Mouse (Mus musculus) forebrain, embryonic 15.5 days (tissue): ENCODE data around the gene Pinlyp. TPM values are rescaled to one million over a fixed set of nuclear protein-coding genes. Genes with fewer than 3 reads are reported as not detected.
A peak's percentile ranks its signal among the peaks of the same experiment; 100 is the strongest.

Experiments
- ATAC-seq: fragments of 200-750 bp; cut with Nextera tagmentation; replicated peaks from 2 replicates; pipeline ENCODE4 v1.8.0; 2017; ENCODE audit warnings: mild to moderate bottlenecking, moderate TSS enrichment, moderate library complexity
- H3K27ac ChIP-seq: fragments of 300-500 bp; sonication (generic); replicated peaks from 2 replicates; pipeline ENCODE4 v1.5.1; 2015; ENCODE audit warnings: mild to moderate bottlenecking, inconsistent platforms
- H3K27me3 ChIP-seq: fragments of 300-500 bp; sonication (generic); 2 replicates; pipeline ENCODE4 v1.6.1; 2015; ENCODE audit warnings: inconsistent platforms
- H3K36me3 ChIP-seq: fragments of 300-500 bp; sonication (generic); 2 replicates; pipeline ENCODE4 v1.6.1; 2015; ENCODE audit warnings: mild to moderate bottlenecking, inconsistent platforms
- H3K4me1 ChIP-seq: fragments of 300-500 bp; sonication (generic); 2 replicates; pipeline ENCODE4 v1.6.1; 2015; ENCODE audit warnings: inconsistent platforms
- H3K4me2 ChIP-seq: fragments of 300-500 bp; sonication (generic); replicated peaks from 2 replicates; pipeline ENCODE4 v1.6.1; 2015; ENCODE audit warnings: mild to moderate bottlenecking, inconsistent platforms
- H3K4me3 ChIP-seq: fragments of 300-500 bp; sonication (generic); 2 replicates; pipeline ENCODE4 v1.5.1; 2015; ENCODE audit warnings: mild to moderate bottlenecking, inconsistent platforms
- H3K9ac ChIP-seq: fragments of 300-500 bp; sonication (generic); replicated peaks from 2 replicates; pipeline ENCODE4 v1.6.1; 2015; ENCODE audit warnings: mild to moderate bottlenecking, inconsistent platforms
- H3K9me3 ChIP-seq: fragments of 300-500 bp; sonication (generic); 2 replicates; pipeline ENCODE4 v1.6.1; 2016; ENCODE audit warnings: inconsistent platforms
- WGBS: fragments of 180-500 bp; shearing (Covaris S2); methylation state at CpG from one replicate; pipeline ENCODE4 v1.1.7; 2015; ENCODE audit warnings: mixed read lengths; 5-methylcytosine and 5-hydroxymethylcytosine counted together
- polyA plus RNA-seq: library from polyadenylated mRNA; unstranded; fragments of >200 nt; fragmentation: Nextera tagmentation; extraction: Ambion mirVana; gene quantifications from 2 replicates; pipeline ENCODE4 v1.2.1, GENCODE M21; 2015

The Pinlyp gene
- polyA plus RNA-seq, 1 experiment from 2014 or later = not detected

DNA sequence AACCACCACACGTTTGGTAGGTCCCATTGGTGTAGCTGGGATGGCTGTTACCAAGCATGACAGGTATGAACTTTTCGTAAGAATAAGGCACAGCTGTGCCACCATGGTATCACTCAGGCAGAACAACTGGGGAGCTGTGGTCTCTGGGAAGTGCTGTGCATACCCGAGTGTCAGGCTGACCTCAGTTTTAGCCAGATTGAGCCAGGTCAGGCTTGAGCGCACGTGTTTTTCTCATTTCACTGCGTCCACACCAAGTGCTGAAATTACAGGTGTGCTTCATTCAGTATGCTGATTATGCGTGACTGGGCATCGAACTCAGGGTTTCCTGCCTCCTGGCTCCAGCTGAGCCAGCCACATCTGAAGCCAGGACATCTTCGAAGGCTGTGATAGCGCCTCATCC lies 9.9 kb upstream of the Pinlyp start:
- 95% methylated on average over 10 of the region's 10 CpGs for WGBS

DNA sequence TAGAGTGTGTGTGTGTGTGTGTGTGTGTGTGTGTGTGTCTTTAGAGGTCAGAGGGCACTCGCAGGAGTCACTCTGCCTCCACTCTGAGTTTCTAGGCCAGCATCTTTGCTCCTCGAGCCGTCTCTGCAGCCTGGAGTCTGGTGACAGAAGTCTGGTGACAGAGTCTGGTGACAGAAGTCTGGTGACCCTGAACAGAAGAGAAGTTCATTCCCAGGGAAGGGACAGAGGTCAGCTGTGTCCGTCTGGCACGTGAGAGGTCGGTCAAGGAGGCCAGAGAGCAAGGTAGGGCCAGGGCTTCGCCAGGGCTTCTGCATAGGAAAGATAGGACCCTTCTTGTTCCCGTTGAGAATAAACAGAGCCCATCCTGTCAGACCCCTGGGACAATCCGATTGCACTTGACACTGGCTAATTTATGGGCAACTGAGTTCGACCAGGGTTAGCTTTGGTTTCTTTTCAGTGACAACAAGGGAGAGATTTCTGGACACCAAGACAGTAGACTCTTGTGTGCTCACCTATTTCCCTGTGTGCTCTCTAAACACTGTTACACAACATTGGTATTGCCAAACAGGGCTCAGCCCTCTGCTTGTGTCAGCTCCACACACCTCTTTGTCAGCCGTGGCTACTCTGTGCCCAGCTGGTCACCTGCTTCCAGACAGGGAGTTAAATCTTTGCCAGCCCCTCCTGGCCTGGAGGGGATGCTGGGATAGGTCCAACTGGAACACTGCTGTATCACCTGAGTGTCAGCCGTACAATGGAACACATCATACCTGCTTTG lies 6.3 kb upstream of the Pinlyp start:
- Histone ChIP-seq H3K9ac (no peak overlapping the region), H3K27me3 (no peaks in the 10 kb centered on the region), H3K27ac (no peak overlapping the region), H3K4me1 (peaks cover 10% of the 10 kb centered on the region), H3K9me3 (no peaks in the 10 kb centered on the region), H3K4me2 (no peak overlapping the region), H3K36me3 (peaks cover 23% of the 10 kb centered on the region), H3K4me3 (no peak overlapping the region)
- no peak for ATAC-seq
- 92% methylated on average over 12 of the region's 12 CpGs for WGBS

More for the DNA sequence above, 9.9 kb upstream of the Pinlyp start:
- no peak overlapping the region for H3K9ac ChIP-seq
- H3K4me3 ChIP-seq = no peak overlapping the region
- H3K9me3 ChIP-seq = no peaks in the 10 kb centered on the region
- no peak for ATAC-seq
- no peaks in the 10 kb centered on the region for H3K4me1 ChIP-seq
- no peak overlapping the region for H3K4me2 ChIP-seq
- no peak overlapping the region for H3K27ac ChIP-seq
- peaks cover 16% of the 10 kb centered on the region for H3K36me3 ChIP-seq
- no peaks in the 10 kb centered on the region for H3K27me3 ChIP-seq

DNA sequence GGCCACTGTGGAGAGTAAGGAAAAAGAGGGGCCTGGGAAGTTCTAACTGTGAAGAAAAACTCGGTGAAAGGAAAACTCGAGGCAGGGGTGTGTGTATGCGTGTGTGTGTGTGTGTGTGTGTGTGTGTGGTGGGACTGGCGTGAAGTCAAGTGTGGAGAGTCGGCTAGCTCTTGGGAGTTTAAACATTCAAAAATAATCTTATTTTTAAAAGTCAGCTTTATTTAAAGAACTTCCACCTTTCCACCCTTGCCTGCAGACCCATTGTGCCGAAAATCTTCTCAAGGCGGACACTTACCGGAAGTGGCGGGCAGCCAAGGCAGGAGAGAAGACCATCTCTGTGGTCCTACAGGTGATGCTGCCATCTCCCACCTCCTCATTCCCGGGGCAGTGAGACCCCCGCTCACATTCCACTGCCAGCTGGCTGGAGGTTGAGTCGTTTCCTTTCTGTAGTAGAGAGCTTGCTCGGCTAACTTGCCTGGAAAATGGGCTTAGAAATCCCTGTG lies 1.7 kb upstream of the Pinlyp start:
- Histone ChIP-seq H3K4me1 (peaks cover 15% of the 10 kb centered on the region), H3K4me3 (peak overlapping the region; percentile 93), H3K9ac (peak overlapping the region; percentile 88), H3K36me3 (peaks cover 14% of the 10 kb centered on the region), H3K9me3 (no peaks in the 10 kb centered on the region), H3K4me2 (peak overlapping the region; percentile 53), H3K27me3 (no peaks in the 10 kb centered on the region), H3K27ac (peak overlapping the region; percentile 66)
- 20% methylated on average over 13 of the region's 13 CpGs for WGBS
- ATAC-seq = no peak; the same call in 1 of the 2 replicates

DNA sequence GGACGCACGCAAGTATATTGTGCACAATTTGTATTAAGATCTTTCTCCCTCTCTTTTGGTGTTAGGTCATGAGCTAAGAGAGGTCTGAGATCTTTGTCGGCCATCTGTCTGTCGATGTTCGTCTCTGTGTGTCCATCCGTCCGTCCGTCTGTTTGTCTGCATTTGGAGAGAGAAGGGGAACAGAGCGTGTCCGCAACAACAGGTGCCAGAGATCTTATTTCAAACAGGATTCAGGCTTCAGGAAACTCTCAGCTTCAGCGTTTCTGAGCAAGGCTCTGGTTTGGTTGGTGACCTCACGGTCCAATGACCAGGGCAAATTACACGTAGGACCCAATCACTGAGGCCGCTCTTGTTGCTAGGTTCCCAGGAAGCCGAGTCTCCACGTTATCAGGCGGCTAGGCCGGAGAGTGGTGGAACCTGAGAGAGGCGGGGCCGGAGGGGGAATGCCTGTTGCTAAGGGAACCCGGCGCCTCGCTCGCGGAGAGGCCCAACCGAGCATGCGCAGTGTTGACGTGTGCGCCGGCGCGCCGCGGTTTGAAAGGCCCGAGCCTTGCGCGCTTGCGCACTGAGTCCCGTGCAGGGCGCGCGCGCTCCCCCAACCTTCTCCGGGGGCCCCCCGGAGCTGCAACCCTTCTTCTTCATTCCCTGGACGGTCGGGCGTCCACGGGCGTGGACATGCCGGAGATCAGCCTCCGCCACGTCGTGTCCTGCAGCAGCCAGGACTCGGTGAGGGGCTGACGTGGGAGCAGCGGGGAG lies 894 bp upstream of the Pinlyp start:
- Histone ChIP-seq H3K4me2 (peak overlapping the region; percentile 53), H3K36me3 (peaks cover 9% of the 10 kb centered on the region), H3K27me3 (no peaks in the 10 kb centered on the region), H3K9me3 (no peaks in the 10 kb centered on the region), H3K4me1 (peaks cover 15% of the 10 kb centered on the region), H3K27ac (peak overlapping the region; percentile 66), H3K4me3 (peak overlapping the region; percentile 93), H3K9ac (peak overlapping the region; percentile 88)
- WGBS = under 1% methylated on average over 55 of the region's 57 CpGs
- ATAC-seq = peak; percentile 97

DNA sequence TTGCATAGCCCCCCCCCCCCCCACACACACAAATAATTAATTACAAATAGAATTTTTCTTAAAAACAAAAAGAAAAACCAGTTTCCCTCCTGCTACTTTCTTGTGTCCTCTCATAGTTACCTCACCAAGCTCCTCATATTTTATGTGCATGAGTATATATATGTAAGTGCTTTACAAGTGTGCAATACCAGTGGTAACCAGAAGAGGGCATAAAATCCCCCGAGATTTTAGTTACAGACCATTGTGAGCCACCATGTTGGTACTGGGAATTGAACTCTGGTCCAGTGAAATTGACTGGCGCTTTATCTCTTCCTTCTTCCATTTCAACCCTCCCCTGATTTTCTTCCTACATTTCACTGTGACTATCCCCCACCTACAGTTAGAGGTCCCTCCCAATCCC lies 1.4 kb downstream of the Pinlyp start:
- H3K4me2 ChIP-seq = no peak overlapping the region
- H3K27me3 ChIP-seq = no peaks in the 10 kb centered on the region
- H3K9me3 ChIP-seq = no peaks in the 10 kb centered on the region
- H3K9ac ChIP-seq = no peak overlapping the region
- no peak overlapping the region for H3K4me3 ChIP-seq
- H3K27ac ChIP-seq = no peak overlapping the region
- H3K4me1 ChIP-seq = peaks cover 15% of the 10 kb centered on the region
- 88% methylated on average over 2 of the region's 2 CpGs for WGBS
- no peak for ATAC-seq
- H3K36me3 ChIP-seq = peaks cover 4% of the 10 kb centered on the region

DNA sequence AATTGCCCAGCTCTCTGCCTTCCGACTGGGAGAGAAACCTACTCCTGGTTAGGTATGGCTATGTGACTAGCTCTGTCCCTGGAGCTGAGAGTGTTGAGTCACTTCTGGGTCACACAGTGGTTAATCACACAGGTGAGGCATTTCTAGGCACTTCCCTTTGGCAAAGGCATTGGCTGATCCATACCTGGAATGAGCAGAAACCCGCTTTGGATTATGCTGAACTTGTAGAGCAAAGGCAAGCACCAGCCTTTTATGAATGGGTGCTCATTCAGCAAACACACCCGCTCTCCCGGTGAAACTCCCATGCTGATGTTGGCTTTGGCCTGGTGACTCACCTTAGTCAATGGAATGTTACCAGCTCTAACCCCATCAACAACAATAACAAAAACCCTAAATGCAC lies 6.2 kb downstream of the Pinlyp start:
- 98% methylated on average over 4 of the region's 4 CpGs for WGBS
- no peak for ATAC-seq

DNA sequence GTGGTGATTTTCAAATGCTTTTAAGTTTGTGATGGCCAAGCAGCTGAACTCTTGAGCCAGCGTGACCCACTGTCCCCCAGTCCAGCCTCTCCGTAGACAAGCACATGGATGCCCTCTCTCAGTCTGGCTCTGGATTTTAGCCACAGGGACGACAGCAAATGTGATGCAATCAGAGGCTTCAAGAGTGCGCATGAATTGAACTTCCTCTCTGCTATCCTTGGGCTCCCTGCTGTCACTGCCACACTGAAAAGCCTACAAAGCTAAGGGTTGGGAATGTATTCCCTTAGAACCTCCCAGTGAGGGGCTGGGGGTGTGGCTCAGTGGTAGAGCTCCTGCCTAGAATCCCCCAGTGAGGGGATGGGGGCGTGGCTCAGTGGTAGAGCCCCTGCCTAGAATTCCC lies 7.2 kb downstream of the Pinlyp start:
- H3K9me3 ChIP-seq = no peaks in the 10 kb centered on the region
- H3K27me3 ChIP-seq = no peaks in the 10 kb centered on the region
- no peak overlapping the region for H3K4me2 ChIP-seq
- H3K4me1 ChIP-seq = peaks cover 21% of the 10 kb centered on the region
- H3K4me3 ChIP-seq = no peak overlapping the region
- peaks cover 26% of the 10 kb centered on the region for H3K36me3 ChIP-seq
- no peak overlapping the region for H3K27ac ChIP-seq
- 82% methylated on average over 5 of the region's 5 CpGs for WGBS
- no peak overlapping the region for H3K9ac ChIP-seq
- ATAC-seq = no peak

More for the DNA sequence above, 6.2 kb downstream of the Pinlyp start:
- Histone ChIP-seq H3K4me2 (no peak overlapping the region), H3K9me3 (no peaks in the 10 kb centered on the region), H3K4me3 (no peak overlapping the region), H3K27ac (no peak overlapping the region), H3K27me3 (no peaks in the 10 kb centered on the region), H3K36me3 (peaks cover 16% of the 10 kb centered on the region), H3K4me1 (peaks cover 11% of the 10 kb centered on the region), H3K9ac (no peak overlapping the region)

DNA sequence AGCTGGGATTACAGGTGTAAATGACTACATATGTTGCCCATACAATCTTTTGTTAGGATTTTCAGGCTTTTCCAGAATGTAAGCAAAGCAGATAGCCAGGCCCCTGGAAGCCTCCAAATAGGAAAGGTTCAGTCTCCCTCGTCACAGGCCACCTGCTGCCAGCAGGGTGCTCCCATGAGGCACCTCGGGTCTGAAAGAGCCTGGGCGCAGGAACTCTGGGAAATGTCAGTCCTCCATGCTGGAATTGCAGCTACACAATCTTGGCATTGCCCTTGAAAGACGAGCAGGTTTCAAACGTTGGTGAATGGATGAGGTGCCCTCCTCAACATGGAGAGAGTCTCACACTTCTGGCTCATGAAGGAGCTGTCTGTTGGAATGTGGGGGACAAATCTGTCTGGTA lies 7.8 kb downstream of the Pinlyp start:
- H3K4me3 ChIP-seq = no peak overlapping the region
- 38% methylated on average over 5 of the region's 5 CpGs for whole genome bisulfite sequencing
- ATAC-seq = no peak
- no peaks in the 10 kb centered on the region for H3K9me3 ChIP-seq
- H3K4me2 ChIP-seq = no peak overlapping the region
- H3K4me1 ChIP-seq = peaks cover 26% of the 10 kb centered on the region
- no peaks in the 10 kb centered on the region for H3K27me3 ChIP-seq
- 0 out of 2 replicates have a peak overlapping the region, but pooled peaks have one; percentile 15 for H3K27ac ChIP-seq
- H3K9ac ChIP-seq = no peak overlapping the region
- H3K36me3 ChIP-seq = peaks cover 32% of the 10 kb centered on the region

DNA sequence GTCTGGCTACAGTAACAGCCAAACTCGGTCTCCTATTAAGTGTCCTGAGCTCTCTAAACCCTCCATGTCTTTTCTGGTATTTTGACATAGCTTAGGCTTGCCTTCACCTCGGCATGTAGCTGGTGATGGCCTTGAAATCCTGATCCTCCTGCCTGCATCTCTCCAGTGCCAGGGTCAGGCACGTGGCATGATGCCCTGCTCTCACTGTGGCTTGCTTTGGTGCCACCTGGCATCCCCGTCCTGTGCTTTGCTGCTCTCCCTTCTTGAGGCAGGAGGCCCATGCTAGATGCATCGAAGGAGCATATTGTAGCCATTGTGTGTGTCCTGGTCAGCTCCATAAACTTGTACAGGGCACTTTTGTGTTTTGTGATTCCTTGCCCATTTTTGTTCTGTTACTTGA lies 8.3 kb downstream of the Pinlyp start:
- Histone ChIP-seq H3K9ac (no peak overlapping the region), H3K36me3 (peaks cover 33% of the 10 kb centered on the region), H3K4me1 (peaks cover 30% of the 10 kb centered on the region), H3K4me3 (no peak overlapping the region), H3K27me3 (no peaks in the 10 kb centered on the region), H3K27ac (no peak overlapping the region), H3K4me2 (no peak overlapping the region), H3K9me3 (no peaks in the 10 kb centered on the region)
- 84% methylated on average over 5 of the region's 5 CpGs for WGBS
- no peak for ATAC-seq

DNA sequence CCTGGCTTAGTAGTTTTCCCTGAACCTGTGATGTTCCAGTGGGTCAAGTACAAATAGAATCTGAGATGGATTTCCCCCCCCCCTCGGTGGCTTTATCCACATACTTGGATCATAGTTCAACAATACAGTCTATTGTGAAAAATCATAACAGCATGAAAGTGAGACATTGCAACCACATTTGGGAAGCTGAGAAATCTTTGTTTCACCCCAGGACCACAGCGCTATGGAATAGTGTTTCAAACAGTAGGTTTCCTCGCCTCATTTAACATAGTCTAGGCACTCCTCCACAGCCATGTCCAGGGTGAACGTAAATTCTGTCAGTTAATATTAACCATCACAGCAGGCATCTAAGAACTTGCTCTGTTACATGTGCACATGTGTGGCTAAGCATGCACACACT lies 8.8 kb downstream of the Pinlyp start:
- no peak overlapping the region for H3K9ac ChIP-seq
- H3K4me2 ChIP-seq = no peak overlapping the region
- no peak overlapping the region for H3K4me3 ChIP-seq
- H3K36me3 ChIP-seq = peaks cover 33% of the 10 kb centered on the region
- no peak for ATAC-seq
- peaks cover 35% of the 10 kb centered on the region for H3K4me1 ChIP-seq
- no peak overlapping the region for H3K27ac ChIP-seq
- no peaks in the 10 kb centered on the region for H3K9me3 ChIP-seq
- no peaks in the 10 kb centered on the region for H3K27me3 ChIP-seq
- WGBS = 83% methylated on average over 4 of the region's 4 CpGs

DNA sequence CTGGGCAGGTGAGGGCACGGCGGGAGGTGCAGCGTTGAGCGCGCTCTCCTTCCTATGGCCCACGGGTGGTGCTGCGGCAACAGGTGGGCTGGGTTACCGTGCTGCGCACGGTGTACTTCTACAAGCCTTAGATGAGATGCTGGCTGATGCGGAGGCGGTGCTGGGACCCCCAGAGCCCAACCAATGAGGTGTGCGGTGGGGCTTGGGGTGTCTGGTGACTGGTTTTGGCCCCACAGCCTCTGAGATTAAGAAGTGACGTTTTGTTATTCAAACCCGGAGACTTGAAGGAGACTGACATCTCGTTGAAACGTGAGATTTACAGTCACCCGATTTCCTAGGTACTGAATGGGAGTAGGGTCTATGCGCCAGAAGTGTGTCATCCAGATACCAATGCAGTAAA lies 11.6 kb downstream of the Pinlyp start:
- Histone ChIP-seq H3K27me3 (no peaks in the 10 kb centered on the region), H3K27ac (no peak overlapping the region), H3K4me1 (peaks cover 47% of the 10 kb centered on the region), H3K36me3 (peaks cover 33% of the 10 kb centered on the region), H3K9ac (no peak overlapping the region), H3K9me3 (no peaks in the 10 kb centered on the region), H3K4me2 (0 out of 2 replicates have a peak overlapping the region, but pooled peaks have one; percentile 9), H3K4me3 (0 out of 2 replicates have a peak overlapping the region, but pooled peaks have one; percentile 2)
- 33% methylated on average over 19 of the region's 19 CpGs for WGBS
- ATAC-seq = no peak

DNA sequence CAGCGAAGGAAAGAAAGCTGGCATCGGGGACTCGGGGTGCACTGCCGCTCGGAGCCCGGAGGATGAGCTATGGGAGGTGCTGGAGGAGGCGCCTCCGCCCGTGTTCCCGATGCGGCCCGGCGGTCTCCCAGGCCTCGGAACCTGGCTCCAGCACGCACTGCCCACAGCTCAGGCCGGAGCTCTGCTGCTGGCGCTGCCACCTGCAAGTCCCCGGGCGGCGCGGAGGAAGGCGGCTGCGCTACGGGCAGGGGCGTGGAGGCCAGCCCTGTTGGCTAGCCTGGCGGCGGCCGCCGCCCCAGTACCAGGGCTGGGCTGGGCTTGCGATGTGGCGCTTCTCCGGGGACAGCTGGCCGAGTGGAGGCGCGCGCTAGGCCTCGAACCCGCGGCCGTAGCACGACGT lies 12.1 kb downstream of the Pinlyp start:
- no peaks in the 10 kb centered on the region for H3K27me3 ChIP-seq
- 24% methylated on average over 39 of the region's 42 CpGs for WGBS
- ATAC-seq = no peak
- H3K4me1 ChIP-seq = peaks cover 49% of the 10 kb centered on the region
- H3K36me3 ChIP-seq = peaks cover 33% of the 10 kb centered on the region
- H3K9ac ChIP-seq = no peak overlapping the region
- H3K4me3 ChIP-seq = 0 out of 2 replicates have a peak overlapping the region, but pooled peaks have one; percentile 2
- no peak overlapping the region for H3K27ac ChIP-seq
- 0 out of 2 replicates have a peak overlapping the region, but pooled peaks have one; percentile 9 for H3K4me2 ChIP-seq
- no peaks in the 10 kb centered on the region for H3K9me3 ChIP-seq
